Mouse (Mus musculus) CH12.LX (cell line): ENCODE data around the gene Strada.

Experiments used
- CHD2 ChIP-seq: IDR thresholded peaks from 2 replicates; pipeline ENCODE4 v1.6.1; 2011; ENCODE audit warnings: low read length, improper control_type of control experiment
- CTCF ChIP-seq, 2 experiments: IDR thresholded peaks in 1 of 2; conservative IDR thresholded peaks in 1 of 2; 2 replicates each; pipeline ENCODE4 v1.5.1; 2011 to 2012; ENCODE audit warnings: low read depth in 2 of 2, low read length in 2 of 2, improper control_type of control experiment in 1 of 2, inconsistent platforms in 1 of 2, mild to moderate bottlenecking in 1 of 2, moderate library complexity in 1 of 2
- EP300 ChIP-seq: IDR thresholded peaks from 2 replicates; pipeline ENCODE4 v1.6.1; 2011; ENCODE audit warnings: low read length, improper control_type of control experiment
- JUND ChIP-seq: conservative IDR thresholded peaks from 2 replicates; pipeline ENCODE4 v1.6.1; 2011; ENCODE audit warnings: low read depth, low read length, improper control_type of control experiment
- MAX ChIP-seq: IDR thresholded peaks from 2 replicates; pipeline ENCODE4 v1.6.1; 2011; ENCODE audit warnings: low read length, improper control_type of control experiment
- MAZ ChIP-seq: IDR thresholded peaks from 2 replicates; pipeline ENCODE4 v1.6.1; 2012; ENCODE audit warnings: low read depth, mild to moderate bottlenecking, inconsistent platforms, low read length, improper control_type of control experiment, moderate library complexity
- MXI1 ChIP-seq: IDR thresholded peaks from 2 replicates; pipeline ENCODE4 v1.6.1; 2011; ENCODE audit warnings: mild to moderate bottlenecking, low read depth, low read length, improper control_type of control experiment
- POLR2A ChIP-seq: IDR thresholded peaks from 2 replicates; pipeline ENCODE4 v1.6.1; 2011; ENCODE audit warnings: low read depth, mild to moderate bottlenecking, improper control_type of control experiment, low read length
- TCF12 ChIP-seq: IDR thresholded peaks from 2 replicates; pipeline ENCODE4 v1.6.1; 2014; ENCODE audit warnings: low read depth, mild to moderate bottlenecking, inconsistent platforms, low read length, improper control_type of control experiment
- UBTF ChIP-seq: IDR thresholded peaks from 2 replicates; pipeline ENCODE4 v1.6.1; 2012; ENCODE audit warnings: low read depth, mild to moderate bottlenecking, inconsistent platforms, low read length, improper control_type of control experiment, moderate library complexity

GRCm38 (mm10) chr11:106176372-106176771 is 25.6 kb downstream of the Strada start:
- no peak for TF ChIP-seq MAX
- TF ChIP-seq CTCF (conservative IDR thresholded peaks at IDR 0.05 in 1 of 2, IDR thresholded peaks at IDR 0.05 in 1 of 2; ENCODE audit: low read depth in 2 of 2, low read length in 2 of 2): no peak
- no peak for TF ChIP-seq UBTF
- no peak for TF ChIP-seq EP300
- TF ChIP-seq MAZ: no peak
- TF ChIP-seq TCF12: no peak
- TF ChIP-seq MXI1: no peak
- no peak for TF ChIP-seq POLR2A
- no peak for TF ChIP-seq CHD2
- no peak for TF ChIP-seq JUND
